Mouse (Mus musculus): Measurements from ENCODE around the gene Hif1an.

Gene Hif1an

DNA sequence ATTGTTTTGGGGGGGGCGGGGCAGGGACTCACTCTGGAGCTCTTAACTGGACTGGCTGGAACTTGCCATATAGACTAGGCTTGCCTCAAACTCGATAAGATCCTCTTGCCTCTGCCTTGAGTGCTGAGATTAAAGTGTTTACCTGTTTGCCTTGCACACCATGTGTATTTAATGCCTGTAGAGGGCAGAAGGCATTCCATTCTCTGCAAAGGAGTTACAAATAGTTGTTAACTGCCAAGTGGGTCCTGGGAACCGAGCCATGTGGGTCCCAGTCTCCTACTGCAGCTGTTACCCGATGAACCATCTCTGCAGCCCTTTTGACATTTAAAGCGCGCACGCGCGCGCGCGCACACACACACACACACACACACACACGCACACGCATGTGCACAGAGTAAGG, 1.4 kb downstream of the Hif1an start:
- no peak for DNase-seq (ENCODE audit: low spot score)

DNA sequence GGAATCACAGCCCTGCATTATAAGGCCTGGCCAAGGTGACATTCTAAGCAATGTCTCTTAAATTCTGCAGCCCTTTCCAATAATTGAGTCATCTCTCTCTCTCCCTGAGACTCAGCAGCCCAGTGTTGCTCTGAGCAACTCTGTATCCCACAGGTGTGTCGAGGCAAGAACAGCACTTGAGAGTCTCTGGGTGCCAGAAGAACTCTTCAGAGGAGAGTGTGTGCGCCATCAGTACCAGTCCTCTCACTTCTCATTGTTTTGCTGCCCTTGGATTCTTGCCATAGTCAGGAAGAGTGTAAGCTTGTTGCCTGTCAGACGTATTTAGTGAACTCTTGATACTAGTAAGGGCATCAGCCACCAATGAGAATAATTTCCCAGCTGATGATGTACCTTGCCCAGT, 5.1 kb downstream of the Hif1an start:
- no peak for DNase-seq (ENCODE audit: low spot score)

DNA sequence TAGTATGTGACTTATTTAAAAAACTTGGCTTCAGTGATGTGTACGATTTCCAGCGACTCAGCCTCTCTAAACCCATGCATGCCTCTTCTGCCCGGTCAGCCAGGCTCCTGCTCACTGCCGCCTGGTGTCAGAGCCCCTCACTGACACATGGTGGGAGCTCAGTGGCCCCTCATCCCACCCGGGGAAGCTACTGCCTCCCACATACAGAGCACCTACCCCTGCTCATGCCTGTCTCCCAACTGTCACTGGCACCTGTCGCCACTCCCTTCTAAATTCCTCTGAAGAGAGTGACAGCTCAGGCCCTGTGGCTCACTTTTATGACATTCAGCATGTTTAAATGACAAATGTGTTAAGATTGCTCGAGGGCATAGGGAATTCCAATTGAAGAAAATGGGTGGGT, 13.6 kb downstream of the Hif1an start:
- no peak for DNase-seq (ENCODE audit: low spot score)

DNA sequence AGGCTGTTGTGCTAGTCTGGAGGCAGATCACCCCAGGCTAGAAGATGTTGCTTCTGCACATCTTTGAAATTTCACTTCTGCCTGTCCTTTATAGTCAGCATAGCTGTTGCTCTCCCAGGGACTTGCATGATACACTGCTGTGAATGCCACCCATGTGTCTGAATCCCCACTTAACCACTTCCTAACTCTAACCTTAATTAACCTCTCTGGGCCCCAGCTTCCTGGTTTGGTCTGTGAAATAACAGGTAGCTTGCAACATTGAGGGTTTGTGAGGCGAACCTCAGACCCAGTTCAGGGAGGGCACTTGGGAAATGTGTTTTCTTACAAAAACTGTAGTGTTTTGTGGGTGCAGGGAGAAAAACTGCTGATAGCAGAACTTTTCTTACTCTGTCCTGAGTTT, 15.4 kb downstream of the Hif1an start:
- no peak for DNase-seq (ENCODE audit: low spot score)

DNA sequence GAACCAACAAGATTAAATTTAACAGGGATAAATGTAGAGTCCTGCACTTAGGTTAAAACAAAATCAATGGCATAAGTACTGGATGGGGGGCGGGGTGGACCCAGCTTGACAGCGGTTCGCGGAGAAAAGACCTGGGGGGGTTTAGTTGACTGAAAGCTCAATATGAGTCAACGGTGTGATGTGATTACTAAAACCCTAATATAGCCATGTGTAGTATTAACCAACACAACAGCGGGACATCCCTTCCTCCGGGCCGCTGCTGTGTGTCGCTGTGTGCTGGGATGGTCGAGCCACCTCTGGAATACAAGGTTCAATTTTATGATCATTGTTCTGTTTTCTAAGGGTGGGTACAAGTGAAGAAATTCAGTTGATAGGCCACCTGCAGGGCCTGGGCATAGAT, 19.5 kb downstream of the Hif1an start:
- DNase-seq (ENCODE audit: low spot score) = no peak

DNA sequence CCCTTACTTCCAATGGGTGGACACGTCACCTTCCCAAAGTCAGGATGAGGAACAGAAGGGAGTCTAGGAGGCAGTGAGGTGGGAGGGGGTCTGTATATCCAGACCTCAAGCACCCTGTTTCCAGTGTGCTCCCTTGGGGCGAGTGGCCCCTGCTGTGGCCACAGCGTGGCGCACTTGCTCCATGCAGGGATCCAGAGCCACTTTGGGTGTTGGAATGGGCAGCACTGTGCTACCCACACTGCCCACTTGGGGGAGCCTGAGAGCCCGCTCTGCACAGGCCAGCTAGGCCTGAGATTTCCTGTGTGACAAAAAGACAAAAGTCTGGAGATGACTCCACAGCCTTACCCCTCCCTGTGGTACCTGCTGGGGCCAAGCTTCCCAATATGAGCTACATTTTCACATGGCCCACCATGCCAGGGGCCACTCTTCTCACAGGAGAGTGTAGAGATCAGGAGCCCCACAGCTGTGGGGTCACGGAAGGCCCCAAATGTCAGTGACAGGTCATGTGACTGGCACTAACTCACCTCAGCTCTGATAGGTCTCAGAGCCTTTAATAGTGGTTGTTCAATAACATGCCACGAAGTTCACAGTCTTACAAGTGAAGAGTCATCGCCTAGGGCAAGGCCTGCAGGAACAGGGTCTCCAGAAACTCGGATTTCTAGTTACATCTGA, 20.1 kb downstream of the Hif1an start:
- peak; percentile 93 for DNase-seq (ENCODE audit: low spot score)

DNA sequence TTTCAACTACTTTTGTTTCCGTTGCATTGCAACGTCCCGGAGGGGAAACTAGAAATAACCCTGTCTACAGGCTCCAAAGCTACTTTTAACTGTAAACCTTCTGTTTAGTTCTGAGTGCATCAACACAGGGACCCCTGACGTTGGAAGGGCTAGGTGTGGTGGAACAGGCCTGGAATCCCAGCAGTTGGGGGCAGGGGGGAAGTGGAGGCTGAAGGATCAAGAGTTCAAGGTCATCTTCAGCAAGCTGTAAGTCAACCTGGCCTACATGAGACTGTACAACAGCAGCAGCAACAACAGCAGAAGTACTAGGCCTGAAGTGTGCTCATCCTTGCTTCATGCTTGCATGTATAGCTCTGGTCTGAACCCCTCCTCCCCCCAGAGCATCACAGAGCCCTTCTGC, 25.4 kb downstream of the Hif1an start:
- no peak for DNase-seq (ENCODE audit: low spot score)

DNA sequence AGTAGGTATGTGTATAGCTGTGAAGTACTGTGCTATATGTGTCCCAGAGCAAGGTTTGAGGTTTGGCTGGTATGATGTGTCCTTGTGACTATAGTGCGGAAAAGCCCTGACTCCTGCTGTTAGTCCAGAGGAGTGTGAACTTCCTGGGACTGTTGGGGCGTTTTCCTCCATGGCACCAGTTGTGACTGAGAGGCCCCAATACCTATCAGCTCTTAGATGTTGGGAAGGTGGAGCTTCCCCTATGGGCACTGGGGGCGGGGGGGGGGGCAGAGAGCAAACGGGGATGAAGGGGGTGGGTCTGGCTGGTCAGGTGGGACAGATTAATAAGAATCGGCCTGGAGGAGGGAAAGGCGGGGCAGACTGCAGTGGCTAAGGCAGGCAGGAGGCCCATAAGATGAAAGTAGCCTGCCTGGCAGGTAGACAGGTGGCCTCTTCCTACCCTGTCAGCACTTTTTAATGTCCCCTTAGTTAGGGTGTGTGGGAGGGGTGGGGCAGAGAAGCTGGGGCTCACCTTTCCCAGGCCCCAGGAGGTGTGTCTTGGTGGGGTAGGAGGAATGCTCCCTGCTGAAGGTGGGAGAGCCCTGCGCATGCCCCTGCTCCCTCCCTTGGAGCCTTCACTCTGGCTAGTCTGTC, 27.1 kb downstream of the Hif1an start:
- no peak for DNase-seq (ENCODE audit: low spot score)

DNA sequence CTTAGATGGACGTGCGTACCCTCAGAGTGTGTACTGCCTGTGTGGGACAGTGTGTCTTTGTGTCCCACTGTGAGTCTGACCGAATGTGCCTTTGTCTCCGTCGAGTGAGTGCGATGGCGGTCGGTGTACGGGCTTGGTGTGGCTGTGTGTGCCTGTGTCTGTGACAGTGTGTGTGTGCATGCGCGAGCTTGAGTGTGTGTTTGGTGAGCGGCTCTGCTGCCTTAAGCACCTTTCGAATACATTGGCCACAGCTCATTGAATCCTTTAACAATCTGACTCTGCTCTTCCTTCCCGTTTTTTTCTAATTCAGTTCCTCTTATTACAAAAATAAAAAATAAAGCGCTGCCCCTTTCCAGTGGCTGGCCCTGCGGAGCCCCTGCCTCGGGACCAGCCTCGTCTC, 28.3 kb downstream of the Hif1an start:
- no peak for DNase-seq (ENCODE audit: low spot score)

DNA sequence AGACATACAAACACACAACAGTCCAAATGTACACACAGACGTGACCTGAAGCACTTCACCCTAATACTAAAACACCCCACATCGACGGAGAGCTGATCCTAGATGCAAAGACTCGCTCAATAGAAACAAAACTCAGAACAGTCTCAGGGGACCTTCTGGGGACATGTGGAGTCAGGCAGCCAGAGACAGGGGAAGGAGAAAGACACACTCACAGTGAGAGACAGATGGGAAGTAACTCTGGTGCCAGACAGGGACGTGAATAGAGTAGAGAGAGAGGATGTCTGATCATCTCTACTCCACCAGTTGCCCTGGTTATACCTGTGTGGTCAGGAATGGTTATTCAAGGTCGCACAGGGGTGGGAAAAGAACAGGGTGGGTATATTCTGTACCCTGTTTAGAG, 29.0 kb downstream of the Hif1an start:
- no peak for DNase-seq (ENCODE audit: low spot score)

DNA sequence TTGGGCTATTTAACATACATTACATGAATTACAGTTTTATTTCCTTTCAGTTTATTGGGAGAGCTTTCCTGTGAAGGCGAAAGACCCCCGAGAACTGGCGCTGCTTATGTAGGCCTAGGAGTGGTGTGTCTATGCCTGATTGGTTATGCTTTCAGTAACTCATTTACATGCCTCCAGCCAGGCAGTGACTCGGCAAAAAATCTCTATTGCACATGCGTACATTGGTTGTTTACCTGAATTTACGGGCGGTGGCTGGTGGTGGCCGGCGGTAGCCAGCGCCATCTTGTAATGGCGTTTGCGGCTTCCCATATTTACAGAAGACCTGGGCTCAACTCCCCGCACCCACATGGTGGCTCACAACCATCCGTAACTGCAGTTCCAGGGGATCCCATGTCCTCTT, 31.5 kb downstream of the Hif1an start:
- no peak for DNase-seq (ENCODE audit: low spot score)

DNA sequence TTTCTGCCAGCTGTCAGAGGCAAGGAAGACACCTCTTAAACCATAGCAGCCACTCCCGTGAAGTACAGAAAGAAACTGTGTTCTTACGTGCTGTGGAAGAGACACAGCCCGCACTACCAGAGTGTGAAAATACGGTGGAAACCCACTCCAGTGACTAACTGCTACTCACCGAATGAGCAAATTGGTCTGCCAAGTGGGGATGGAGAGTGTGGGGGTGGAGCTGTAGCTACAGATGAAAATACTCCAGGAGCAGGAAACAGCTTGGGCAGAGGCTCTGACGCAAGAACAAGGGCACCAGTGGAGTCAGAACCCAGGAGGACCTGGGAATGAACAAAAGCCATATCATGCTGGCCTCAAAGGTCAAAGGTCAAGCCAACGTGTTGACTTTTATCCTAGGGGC, 55.5 kb downstream of the Hif1an start:
- no peak for DNase-seq (ENCODE audit: low spot score)

All from urinary bladder, postnatal 25 days (tissue).